ENCODE assay signal across 9 mouse cellular contexts in the genomic region with DNA sequence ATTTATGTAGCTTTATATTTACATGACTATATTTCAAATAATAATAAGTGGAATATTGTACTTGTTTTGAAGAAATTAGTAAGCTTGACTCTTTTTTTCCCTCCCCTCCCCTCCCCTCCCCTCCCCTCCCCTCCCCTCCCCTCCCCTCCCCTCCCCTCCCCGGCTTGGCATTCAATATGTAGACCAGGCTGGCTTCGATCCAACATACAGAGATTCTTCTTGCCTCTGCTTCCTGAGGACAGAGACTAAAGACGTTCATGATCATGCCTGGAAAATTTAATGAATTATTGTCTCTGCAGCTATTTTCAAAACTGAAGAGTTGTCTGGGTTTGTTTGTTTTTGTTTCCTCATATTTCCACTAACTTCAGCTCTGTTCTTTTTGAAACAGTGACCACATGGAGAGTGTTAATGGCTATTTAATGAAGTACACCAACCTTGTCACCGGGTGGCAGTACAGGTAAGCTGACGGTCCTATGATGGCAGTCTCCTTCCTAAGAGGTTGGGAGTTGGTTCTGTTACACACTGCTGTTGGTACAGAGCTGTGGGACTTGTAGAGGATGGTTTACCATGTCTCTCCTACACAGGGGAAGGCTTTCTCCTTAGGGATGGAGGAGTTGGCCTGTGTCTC. TPM values are rescaled to one million over a fixed set of nuclear protein-coding genes. Genes with fewer than 3 reads are reported as not detected.
DNase-seq lines count a peak whose midpoint lies in the region; ATAC-seq and TF ChIP-seq lines count a peak whose summit lies in the region.
"Had no signal": no experiment of that assay in that cellular context is flagged by ENCODE, and none has a peak within 500 bp of the region (broad histone marks: within the 10 kb centered on the region; RNA-seq: fewer than 3 reads in every experiment).

No protein-coding gene starts in this region.

- WGBS in kidney, embryonic 16.5 days = 56% methylated on average over 4 of the region's 5 CpGs

- H3K27ac ChIP-seq in kidney, embryonic 16.5 days (ENCODE audit: low read length) = no peak overlapping the region
- H3K27ac ChIP-seq: heart, embryonic 13.5 days had no signal

- TF ChIP-seq CTCF in G1E (IDR thresholded peaks at IDR 0.05; ENCODE audit: low read depth, low read length) = peak; percentile 26; the same call in 1 of the 2 replicates

- H3K27me3 ChIP-seq in kidney, embryonic 16.5 days (ENCODE audit: insufficient read depth, low read length) = no peaks in the 10 kb centered on the region
- no peaks in the 10 kb centered on the region for H3K27me3 ChIP-seq in G1E (ENCODE audit: insufficient read depth, low read length)
- H3K27me3 ChIP-seq: heart, embryonic 13.5 days had no signal

- no peak for ATAC-seq in kidney, embryonic 16.5 days (ENCODE audit: low FRiP score, low TSS enrichment)
- no peak for ATAC-seq in G1E (ENCODE audit: extremely low read depth, insufficient number of reproducible peaks, low FRiP score, poor library complexity, severe bottlenecking)

- peaks cover 10% of the 10 kb centered on the region; the same call in 1 of the 2 replicates for H3K4me1 ChIP-seq in kidney, embryonic 16.5 days (ENCODE audit: insufficient read depth, low read length)
- peaks cover 3% of the 10 kb centered on the region; the same call in 1 of the 2 replicates for H3K4me1 ChIP-seq in G1E (ENCODE audit: insufficient read depth, low read depth, low read length)

- H3K9ac ChIP-seq in kidney, embryonic 16.5 days (replicated peaks; ENCODE audit: low read length) = no peak overlapping the region
- H3K9ac ChIP-seq: heart, embryonic 13.5 days had no signal

- H3K4me3 ChIP-seq in kidney, embryonic 16.5 days (ENCODE audit: low read length) = no peak overlapping the region
- no peak overlapping the region for H3K4me3 ChIP-seq in G1E (ENCODE audit: low read depth, low read length)
- H3K4me3 ChIP-seq: heart, embryonic 13.5 days had no signal

- DNase-seq in kidney, postnatal 25 days = peak; percentile 54 to 61
- DNase-seq in G1E (ENCODE audit: low spot score) = peak; percentile 36
- peak; percentile 39 for DNase-seq in brain, adult 2 months (ENCODE audit: low read depth, low spot score)
- DNase-seq in lung, postnatal 36 days = peak; percentile 59
- DNase-seq in Muller cell, postnatal 12 days (ENCODE audit: inconsistent ontology term) = no peak
- no peak for DNase-seq in left cerebral cortex, adult 18-20 months (ENCODE audit: low spot score in 2 of 2)
- no peak for DNase-seq in cerebellum, adult 8-10 months

- H3K36me3 ChIP-seq in kidney, embryonic 16.5 days (ENCODE audit: insufficient read depth, low read length) = no peaks in the 10 kb centered on the region
- peaks cover 48% of the 10 kb centered on the region for H3K36me3 ChIP-seq in G1E (replicated peaks)

- H3K9me3 ChIP-seq in kidney, embryonic 16.5 days (ENCODE audit: low read length) = no peaks in the 10 kb centered on the region
- no peaks in the 10 kb centered on the region for H3K9me3 ChIP-seq in G1E (replicated peaks)
- H3K9me3 ChIP-seq: heart, embryonic 13.5 days had no signal

- no peak overlapping the region for H3K4me2 ChIP-seq in kidney, embryonic 16.5 days (replicated peaks; ENCODE audit: low read depth, low read length)
- H3K4me2 ChIP-seq: heart, embryonic 13.5 days had no signal

RNA-seq across cellular contexts. Expression of gene Osbpl11, which starts 10.9 kb away (rescaled TPM):
- 15.3 and 15.8 TPM in 2 replicates for polyA plus RNA-seq in kidney, embryonic 16.5 days (2015; fragmentation: Nextera tagmentation; extraction: Ambion mirVana)
- total RNA-seq in G1E (2014; fragmentation: Nextera tagmentation) = 9.4 and 11.7 TPM in 2 replicates
- 18.4 and 20.8 TPM in 2 replicates for total RNA-seq in G1E (2017)
- polyA plus RNA-seq in G1E (2012) = 3.1 and 3.7 TPM in 2 replicates
- 10 to 100 TPM; 17.5 to 18.0 TPM for total RNA-seq in left cerebral cortex, adult 18-20 months (2021)

RNA-seq across cellular contexts. Expression of gene Snx4, which starts 55.4 kb away (rescaled TPM):
- 86.4 and 90.6 TPM in 2 replicates for polyA plus RNA-seq in kidney, embryonic 16.5 days (2015; fragmentation: Nextera tagmentation; extraction: Ambion mirVana)
- total RNA-seq in G1E (2014; fragmentation: Nextera tagmentation) (47.0 and 49.4 TPM in 2 replicates), G1E (2017) (56.3 and 62.0 TPM in 2 replicates)
- 20.1 and 33.2 TPM in 2 replicates for polyA plus RNA-seq in G1E (2012)
- total RNA-seq in left cerebral cortex, adult 18-20 months (2021) = 10 to 100 TPM; 32.0 to 34.0 TPM

Comparison
In these comparisons a context has a peak if more than half of its experiments do, and no peak if none do; other contexts are left out.
1. DNase-seq: peak in kidney, postnatal 25 days (2 of 2), G1E (single experiment), brain, adult 2 months (single experiment) and lung, postnatal 36 days (single experiment); none in Muller cell, postnatal 12 days (single experiment), left cerebral cortex, adult 18-20 months (0 of 2) and cerebellum, adult 8-10 months (single experiment).